Mouse (Mus musculus) liver, postnatal 0 days (tissue): ENCODE results near the gene Tln2. TPM values are rescaled to one million over a fixed set of nuclear protein-coding genes. Genes with fewer than 3 reads are reported as not detected.

Source experiments
- ATAC-seq: fragments of 200-750 bp; cut with Nextera tagmentation; 2 replicates; pipeline ENCODE4 v1.8.0; 2017; ENCODE audit warnings: mild to moderate bottlenecking, moderate library complexity
- DNase-seq: peaks from one replicate; pipeline ENCODE4 v3.0.0-alpha.2; 2016
- H3K27ac ChIP-seq: fragments of 300-500 bp; sonication (generic); 2 replicates; pipeline ENCODE4 v1.5.1; 2014; ENCODE audit warnings: antibody characterized with exemption, moderate library complexity, mild to moderate bottlenecking, low read depth
- H3K27me3 ChIP-seq: fragments of 300-500 bp; sonication (generic); 2 replicates; pipeline ENCODE4 v1.6.1; 2014; ENCODE audit warnings: low read length, control low read depth, mixed read lengths; ENCODE audit not compliant: insufficient read depth
- H3K36me3 ChIP-seq: fragments of 300-500 bp; sonication (generic); replicated peaks from 2 replicates; pipeline ENCODE4 v1.6.1; 2014; ENCODE audit warnings: mild to moderate bottlenecking, control low read depth, low read length, moderate library complexity, mixed read lengths; ENCODE audit not compliant: insufficient read depth
- H3K4me1 ChIP-seq: fragments of 300-500 bp; sonication (generic); 2 replicates; pipeline ENCODE4 v1.6.1; 2014; ENCODE audit warnings: antibody characterized with exemption, mild to moderate bottlenecking, control low read depth; ENCODE audit not compliant: insufficient read depth
- H3K4me2 ChIP-seq: fragments of 300-500 bp; sonication (generic); 2 replicates; pipeline ENCODE4 v1.6.1; 2014; ENCODE audit warnings: low read depth, mild to moderate bottlenecking, low read length, moderate library complexity, mixed read lengths
- H3K4me3 ChIP-seq: fragments of 300-500 bp; sonication (generic); 2 replicates; pipeline ENCODE4 v1.5.1; 2014; ENCODE audit warnings: low read depth, low read length
- H3K9ac ChIP-seq: fragments of 300-500 bp; sonication (generic); replicated peaks from 2 replicates; pipeline ENCODE4 v1.6.1; 2014; ENCODE audit warnings: mild to moderate bottlenecking, moderate library complexity
- H3K9me3 ChIP-seq: fragments of 300-500 bp; sonication (generic); 2 replicates; pipeline ENCODE4 v1.6.1; 2016; ENCODE audit warnings: mild to moderate bottlenecking, control low read depth, low read length, mixed read lengths
- CTCF ChIP-seq: sonication (generic); IDR thresholded peaks from 2 replicates; pipeline ENCODE4 v1.5.1; 2016; ENCODE audit warnings: antibody characterized with exemption, low read depth
- EP300 ChIP-seq: IDR thresholded peaks from 2 replicates; pipeline ENCODE4 v1.6.1; 2016; ENCODE audit warnings: antibody characterized with exemption, low read depth, mild to moderate bottlenecking
- WGBS: fragments of 180-500 bp; shearing (Covaris S2); extraction: QIAGEN DNeasy Blood & Tissue Kit; methylation state at CpG from one replicate; pipeline ENCODE4 v1.1.7; 2014; ENCODE audit not compliant: insufficient replicate concordance; 5-methylcytosine and 5-hydroxymethylcytosine counted together
- polyA plus RNA-seq: library from polyadenylated mRNA; unstranded; fragments of >200 nt; fragmentation: Nextera tagmentation; extraction: Ambion mirVana; gene quantifications from 2 replicates; pipeline ENCODE4 v1.2.1, GENCODE M21; 2015

Gene Tln2
- polyA plus RNA-seq, 1 experiment from 2014 or later = 3.5 TPM

DNA sequence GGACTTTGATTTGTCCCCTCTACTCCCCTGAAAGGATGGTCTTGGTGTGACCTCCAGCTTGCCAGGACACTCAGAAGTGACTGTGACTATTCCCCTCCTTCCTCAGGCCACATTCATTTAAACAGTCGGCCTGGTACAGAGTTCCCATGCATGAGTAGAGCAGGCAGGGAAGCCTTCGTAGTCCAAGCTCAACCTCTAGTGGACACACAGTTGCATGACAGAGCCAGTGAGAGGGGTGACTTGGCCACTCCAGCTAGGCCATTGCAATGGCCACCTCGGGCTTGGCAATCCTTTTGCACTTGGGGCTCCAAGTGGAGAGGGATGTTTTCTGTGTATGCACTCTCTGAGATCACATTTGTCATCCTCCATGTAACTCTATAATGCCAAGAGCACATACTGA, 285.2 kb downstream of the Tln2 start:
- no peaks in the 10 kb centered on the region for H3K27me3 ChIP-seq
- no peak for ATAC-seq
- no peak overlapping the region for H3K27ac ChIP-seq
- no peaks in the 10 kb centered on the region for H3K36me3 ChIP-seq
- H3K4me1 ChIP-seq = no peaks in the 10 kb centered on the region
- no peaks in the 10 kb centered on the region for H3K9me3 ChIP-seq
- no peak overlapping the region for H3K4me3 ChIP-seq
- H3K4me2 ChIP-seq = no peak overlapping the region
- DNase-seq = peak; percentile 23
- 53% methylated on average over 3 of the region's 3 CpGs for WGBS
- TF ChIP-seq CTCF (peak; percentile 69), EP300 (no peak)
- H3K9ac ChIP-seq = no peak overlapping the region

DNA sequence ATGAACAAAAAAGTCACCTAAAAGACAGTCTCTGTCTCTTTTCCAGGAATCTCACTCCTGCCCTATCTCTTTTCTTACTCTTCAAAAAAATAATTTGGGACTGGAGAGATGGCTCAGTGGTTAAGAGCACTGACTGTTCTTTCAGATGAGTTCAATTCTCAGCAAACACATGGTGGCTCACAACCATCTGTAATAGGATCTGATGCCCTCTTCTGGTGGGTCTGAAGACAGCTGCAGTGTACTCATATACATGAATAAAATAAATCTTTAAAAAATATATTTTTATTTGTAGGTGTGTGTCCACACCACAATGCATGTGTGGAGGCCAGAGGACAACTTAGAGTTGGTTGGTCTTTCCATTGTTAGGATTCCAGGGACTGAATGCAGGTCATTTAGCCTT, 286.1 kb downstream of the Tln2 start:
- DNase-seq (no peak), ATAC-seq (no peak)
- no peaks in the 10 kb centered on the region for H3K27me3 ChIP-seq
- no peaks in the 10 kb centered on the region for H3K9me3 ChIP-seq
- no peaks in the 10 kb centered on the region for H3K4me1 ChIP-seq
- H3K4me3 ChIP-seq = no peak overlapping the region
- H3K4me2 ChIP-seq = no peak overlapping the region
- H3K36me3 ChIP-seq = no peaks in the 10 kb centered on the region
- H3K27ac ChIP-seq = no peak overlapping the region
- TF ChIP-seq CTCF (peak; percentile 32), EP300 (no peak)
- no peak overlapping the region for H3K9ac ChIP-seq

DNA sequence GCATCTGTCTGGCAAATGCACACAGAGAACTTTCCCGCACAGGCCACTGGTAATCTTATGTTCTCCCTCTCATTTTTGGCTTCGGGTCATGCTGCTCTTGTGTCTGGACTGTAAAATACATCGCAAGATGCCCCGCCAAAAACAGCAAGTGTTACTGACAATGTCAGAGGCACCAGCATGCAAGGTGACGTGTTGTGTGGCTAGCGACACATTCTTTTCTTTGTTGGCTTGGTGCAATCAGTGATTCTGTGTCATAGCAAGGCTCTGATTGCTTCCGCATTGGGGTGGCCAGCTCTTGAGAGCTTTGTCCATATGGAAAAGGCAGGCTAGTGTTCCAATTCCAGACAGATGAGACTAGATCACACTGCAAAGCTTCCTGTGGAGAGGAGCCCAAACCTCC, 288.8 kb downstream of the Tln2 start:
- ATAC-seq (no peak), DNase-seq (no peak)
- TF ChIP-seq CTCF (no peak), EP300 (no peak)
- 80% methylated on average over 7 of the region's 7 CpGs for WGBS
- no peak overlapping the region for H3K27ac ChIP-seq
- no peaks in the 10 kb centered on the region for H3K27me3 ChIP-seq
- no peaks in the 10 kb centered on the region for H3K36me3 ChIP-seq
- H3K4me3 ChIP-seq = no peak overlapping the region
- H3K9ac ChIP-seq = no peak overlapping the region
- H3K9me3 ChIP-seq = no peaks in the 10 kb centered on the region
- H3K4me1 ChIP-seq = no peaks in the 10 kb centered on the region
- no peak overlapping the region for H3K4me2 ChIP-seq

DNA sequence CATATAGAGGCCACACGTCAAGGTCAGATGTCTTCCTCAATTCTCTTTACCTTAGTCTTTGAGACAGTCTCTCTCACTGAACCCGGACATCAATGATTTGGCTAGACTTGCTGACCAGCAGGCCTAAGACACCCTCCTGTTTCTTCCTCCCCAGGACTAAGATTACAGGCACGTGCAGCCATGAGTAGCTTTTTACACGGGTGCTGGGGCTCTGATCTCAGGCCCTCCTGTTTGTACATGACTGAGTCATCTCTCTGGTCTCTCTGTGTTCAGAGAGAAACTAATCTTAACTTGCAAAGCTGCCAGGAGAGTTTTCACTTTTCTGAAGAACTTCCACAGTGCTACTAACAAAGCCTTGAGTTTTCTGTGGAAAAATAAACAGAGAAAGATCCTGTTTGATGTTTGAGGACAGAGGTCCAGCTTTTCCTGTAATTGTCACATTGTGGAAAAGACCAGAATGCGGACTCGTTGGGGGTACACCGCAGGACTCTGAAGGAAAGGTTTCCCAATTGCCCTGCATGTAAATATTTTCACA, 289.4 kb downstream of the Tln2 start:
- WGBS = 63% methylated on average over 7 of the region's 7 CpGs

DNA sequence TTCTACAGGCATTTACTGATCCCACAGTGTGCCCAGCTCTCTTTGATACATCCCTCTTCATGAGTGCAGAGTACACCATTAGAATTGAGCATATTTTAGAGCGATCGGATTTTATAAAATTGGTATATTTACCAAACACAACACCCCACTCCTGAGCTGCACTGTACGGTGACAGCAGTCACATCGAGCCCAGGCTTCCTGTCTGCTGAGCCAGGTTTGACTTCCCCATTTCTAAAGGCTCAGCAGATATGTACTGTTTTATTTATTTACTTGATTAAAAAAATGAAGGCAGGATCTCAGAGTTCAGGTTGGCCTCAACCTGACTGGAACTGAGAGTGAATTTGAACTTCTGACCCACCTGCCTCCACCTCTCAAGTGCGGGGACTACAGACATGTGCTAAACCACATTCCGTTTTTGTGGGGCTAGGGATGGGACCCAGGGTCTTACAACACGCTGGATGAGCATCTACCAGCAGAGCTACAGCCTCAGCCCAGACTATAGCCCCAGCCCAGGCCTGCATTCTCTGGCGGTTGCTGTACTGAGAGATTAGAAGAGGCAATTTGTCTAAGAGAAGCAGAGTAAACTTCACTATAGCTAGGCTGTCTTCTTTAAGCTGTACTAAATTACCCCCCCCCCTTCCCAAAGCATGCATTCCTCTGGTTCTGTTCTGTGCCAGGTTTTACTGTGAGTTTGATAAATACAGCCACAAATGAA, 292.1 kb downstream of the Tln2 start:
- H3K4me3 ChIP-seq = no peak overlapping the region
- H3K27me3 ChIP-seq = no peaks in the 10 kb centered on the region
- no peaks in the 10 kb centered on the region for H3K36me3 ChIP-seq
- H3K9me3 ChIP-seq = no peaks in the 10 kb centered on the region
- ATAC-seq (no peak), DNase-seq (no peak)
- H3K4me2 ChIP-seq = no peak overlapping the region
- no peak overlapping the region for H3K27ac ChIP-seq
- no peak overlapping the region for H3K9ac ChIP-seq
- no peaks in the 10 kb centered on the region for H3K4me1 ChIP-seq
- 55% methylated on average over 8 of the region's 8 CpGs for WGBS
- TF ChIP-seq EP300 = no peak
- TF ChIP-seq CTCF = no peak

More for the DNA sequence above, 289.4 kb downstream of the Tln2 start:
- H3K4me1 ChIP-seq = no peaks in the 10 kb centered on the region
- H3K9ac ChIP-seq = no peak overlapping the region
- H3K27ac ChIP-seq = no peak overlapping the region
- H3K36me3 ChIP-seq = no peaks in the 10 kb centered on the region
- no peaks in the 10 kb centered on the region for H3K9me3 ChIP-seq
- no peak overlapping the region for H3K4me3 ChIP-seq
- no peak for TF ChIP-seq EP300
- no peak for TF ChIP-seq CTCF
- no peaks in the 10 kb centered on the region for H3K27me3 ChIP-seq
- DNase-seq (no peak), ATAC-seq (no peak)
- H3K4me2 ChIP-seq = no peak overlapping the region

DNA sequence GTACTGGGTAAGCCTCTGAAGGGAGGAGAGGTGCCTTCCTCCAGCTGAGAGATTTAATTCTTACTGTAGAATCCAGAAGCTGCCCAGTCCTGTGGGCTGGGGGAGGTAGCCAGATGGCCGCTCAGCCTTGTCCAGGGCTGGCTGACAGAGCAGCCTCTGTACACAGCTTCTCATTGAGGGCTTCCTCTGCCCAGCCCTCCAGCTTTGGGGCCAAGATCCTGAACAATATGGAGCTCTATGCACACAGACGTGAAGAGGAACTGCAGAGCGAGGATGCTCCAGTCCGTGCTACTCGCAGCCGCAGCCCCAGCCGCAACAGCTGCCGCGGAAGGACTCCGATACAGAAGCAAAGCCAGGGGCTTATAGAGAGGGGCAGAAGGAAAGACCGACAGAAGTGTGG, 294.0 kb downstream of the Tln2 start:
- no peak overlapping the region for H3K27ac ChIP-seq
- no peak overlapping the region for H3K4me2 ChIP-seq
- H3K9ac ChIP-seq = no peak overlapping the region
- no peak for TF ChIP-seq CTCF
- no peak for TF ChIP-seq EP300
- ATAC-seq = no peak
- H3K36me3 ChIP-seq = no peaks in the 10 kb centered on the region
- H3K4me3 ChIP-seq = no peak overlapping the region
- no peaks in the 10 kb centered on the region for H3K27me3 ChIP-seq
- DNase-seq = no peak
- H3K4me1 ChIP-seq = no peaks in the 10 kb centered on the region
- WGBS = 76% methylated on average over 11 of the region's 11 CpGs
- no peaks in the 10 kb centered on the region for H3K9me3 ChIP-seq

DNA sequence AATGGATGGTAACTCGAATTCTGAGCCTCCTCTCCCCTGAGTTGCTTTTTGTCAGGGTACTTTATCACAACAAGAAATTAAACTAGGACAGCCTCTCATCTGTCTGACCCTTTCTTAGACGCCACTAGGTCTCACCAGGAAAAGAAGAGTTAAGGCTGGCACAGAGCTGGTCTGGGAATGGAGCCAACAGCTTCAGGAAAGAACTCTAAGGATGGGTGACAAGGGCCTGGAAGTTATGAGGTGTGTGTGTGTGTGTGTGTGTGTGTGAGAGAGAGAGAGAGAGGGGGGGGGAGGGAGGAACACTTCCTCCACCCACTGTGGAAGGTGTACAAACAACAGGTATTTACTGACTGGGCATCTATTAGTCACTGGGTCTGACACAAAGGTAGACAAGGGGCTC, 294.6 kb downstream of the Tln2 start:
- H3K4me2 ChIP-seq = no peak overlapping the region
- H3K9me3 ChIP-seq = no peaks in the 10 kb centered on the region
- H3K27ac ChIP-seq = no peak overlapping the region
- no peaks in the 10 kb centered on the region for H3K27me3 ChIP-seq
- H3K36me3 ChIP-seq = no peaks in the 10 kb centered on the region
- no peak overlapping the region for H3K4me3 ChIP-seq
- no peak for DNase-seq
- TF ChIP-seq CTCF = no peak
- H3K4me1 ChIP-seq = no peaks in the 10 kb centered on the region
- no peak overlapping the region for H3K9ac ChIP-seq
- WGBS = 67% methylated on average over 2 of the region's 2 CpGs
- no peak for ATAC-seq
